Mouse (Mus musculus) liver, embryonic 11.5 days (tissue): Measurements from ENCODE around the gene Tubb2b. TPM values are rescaled to one million over a fixed set of nuclear protein-coding genes. Genes with fewer than 3 reads are reported as not detected.

Experiments used
- ATAC-seq: fragments of 200-750 bp; cut with Nextera tagmentation; replicated peaks from 2 replicates; pipeline ENCODE4 v1.8.0; 2017; ENCODE audit warnings: moderate number of reproducible peaks, mild to moderate bottlenecking, moderate TSS enrichment, moderate library complexity; ENCODE audit not compliant: low FRiP score
- DNase-seq: peaks from one replicate; pipeline ENCODE4 v3.0.0-alpha.2; 2017; ENCODE audit warnings: low spot score
- H3K27ac ChIP-seq: fragments of 300-500 bp; sonication (generic); 2 replicates; pipeline ENCODE4 v1.5.1; 2014; ENCODE audit warnings: mild to moderate bottlenecking, low read depth, low read length, control low read depth
- H3K27me3 ChIP-seq: fragments of 300-500 bp; sonication (generic); replicated peaks from 2 replicates; pipeline ENCODE4 v1.6.1; 2014; ENCODE audit warnings: low read length, mixed read lengths; ENCODE audit not compliant: control insufficient read depth, insufficient read depth
- H3K36me3 ChIP-seq: fragments of 300-500 bp; sonication (generic); 2 replicates; pipeline ENCODE4 v1.6.1; 2014; ENCODE audit warnings: mild to moderate bottlenecking, low read length, moderate library complexity, mixed read lengths; ENCODE audit not compliant: control insufficient read depth, insufficient read depth
- H3K4me1 ChIP-seq: fragments of 300-500 bp; sonication (generic); replicated peaks from 2 replicates; pipeline ENCODE4 v1.6.1; 2014; ENCODE audit warnings: low read length, mixed read lengths; ENCODE audit not compliant: control insufficient read depth, insufficient read depth
- H3K4me2 ChIP-seq: fragments of 300-500 bp; sonication (generic); 2 replicates; pipeline ENCODE4 v1.6.1; 2014; ENCODE audit warnings: mild to moderate bottlenecking, control low read depth, moderate library complexity
- H3K4me3 ChIP-seq: fragments of 300-500 bp; sonication (generic); 2 replicates; pipeline ENCODE4 v1.5.1; 2014; ENCODE audit warnings: low read depth, low read length, control low read depth
- H3K9ac ChIP-seq: fragments of 300-500 bp; sonication (generic); 2 replicates; pipeline ENCODE4 v1.6.1; 2014; ENCODE audit warnings: low read depth, low read length, control low read depth
- H3K9me3 ChIP-seq: fragments of 300-500 bp; sonication (generic); 2 replicates; pipeline ENCODE4 v1.6.1; 2016; ENCODE audit warnings: low read length, inconsistent platforms, mixed read lengths; ENCODE audit not compliant: control insufficient read depth
- WGBS: fragments of 180-500 bp; shearing (Covaris S2); extraction: QIAGEN DNeasy Blood & Tissue Kit; methylation state at CpG from one replicate; pipeline ENCODE4 v1.1.7; 2014; 5-methylcytosine and 5-hydroxymethylcytosine counted together
- polyA plus RNA-seq: library from polyadenylated mRNA; unstranded; fragments of >200 nt; fragmentation: Nextera tagmentation; extraction: Ambion mirVana; gene quantifications from 2 replicates; pipeline ENCODE4 v1.2.1, GENCODE M21; 2014

Tubb2b gene
- polyA plus RNA-seq, 1 experiment from 2014 or later: 7.7 TPM

DNA sequence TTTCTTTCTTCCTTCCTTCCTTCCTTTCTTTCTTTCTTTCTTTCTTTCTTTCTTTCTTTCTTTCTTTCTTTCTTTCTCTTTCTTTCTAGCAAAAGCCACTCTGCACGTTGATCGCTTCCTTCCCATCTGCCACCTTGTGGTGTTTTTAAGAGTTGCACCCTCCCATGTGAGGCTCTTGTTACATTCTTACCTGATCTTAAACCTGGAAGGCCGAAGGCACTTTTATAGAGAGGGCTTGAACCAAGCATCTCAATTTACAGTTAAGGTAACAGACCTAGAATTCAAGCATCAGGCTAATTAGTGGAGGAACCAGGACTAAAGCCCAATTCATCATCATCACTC lies 24.6 kb upstream of the Tubb2b start:
- ATAC-seq (no peak), DNase-seq (no peak)
- H3K4me3 ChIP-seq: no peak overlapping the region
- H3K9me3 ChIP-seq: no peaks in the 10 kb centered on the region
- H3K36me3 ChIP-seq: no peaks in the 10 kb centered on the region
- no peak overlapping the region for H3K9ac ChIP-seq
- peak overlapping the region; percentile 35; the same call in 1 of the 2 replicates for H3K4me2 ChIP-seq
- H3K4me1 ChIP-seq: peaks cover 3% of the 10 kb centered on the region; the same call in 1 of the 2 replicates
- 30% methylated on average over 3 of the region's 3 CpGs for WGBS
- peaks cover 2% of the 10 kb centered on the region for H3K27me3 ChIP-seq
- H3K27ac ChIP-seq: no peak overlapping the region

DNA sequence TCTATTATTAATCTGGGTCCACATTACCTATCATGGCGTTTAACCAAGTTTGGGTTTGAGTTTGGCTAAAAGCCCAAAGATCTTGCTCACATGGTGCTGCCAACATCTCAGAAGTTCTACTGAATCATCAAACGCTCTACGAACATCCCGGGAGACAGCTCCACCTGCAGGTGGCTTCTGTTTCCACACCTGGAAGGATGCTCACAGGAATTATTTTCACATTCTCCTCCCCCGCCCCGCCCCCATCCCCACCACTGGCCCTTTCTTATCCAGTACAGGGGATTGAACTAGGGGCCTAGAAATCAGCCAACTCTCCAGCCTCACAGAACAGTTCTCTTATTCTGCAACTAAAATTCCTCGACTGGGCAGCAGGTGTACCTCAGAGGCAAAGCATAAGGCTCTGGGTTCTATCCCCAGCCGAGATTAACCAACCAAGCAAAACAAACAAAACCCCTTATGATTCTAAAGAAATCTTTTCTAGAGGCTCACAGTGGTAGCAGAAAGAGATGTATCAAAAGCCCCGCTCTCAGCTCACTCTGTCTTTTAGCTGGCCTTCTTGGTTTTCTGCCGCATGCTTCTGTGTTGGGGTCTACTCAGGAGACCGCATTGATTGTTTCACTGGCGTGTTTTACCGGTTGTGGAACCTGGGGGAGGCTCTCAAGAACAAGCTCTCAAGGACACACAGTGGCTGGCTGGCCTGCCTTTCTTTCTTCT lies 24.1 kb upstream of the Tubb2b start:
- Histone ChIP-seq H3K9ac (no peak overlapping the region), H3K4me3 (no peak overlapping the region), H3K27ac (no peak overlapping the region), H3K4me1 (peaks cover 4% of the 10 kb centered on the region; the same call in 1 of the 2 replicates), H3K9me3 (no peaks in the 10 kb centered on the region), H3K27me3 (peaks cover 6% of the 10 kb centered on the region), H3K36me3 (no peaks in the 10 kb centered on the region), H3K4me2 (peak overlapping the region; percentile 35; the same call in 1 of the 2 replicates)
- WGBS: 47% methylated on average over 13 of the region's 13 CpGs
- DNase-seq (peak; percentile 52), ATAC-seq (0 out of 2 replicates have a peak, but pooled peaks have one; percentile 37)

DNA sequence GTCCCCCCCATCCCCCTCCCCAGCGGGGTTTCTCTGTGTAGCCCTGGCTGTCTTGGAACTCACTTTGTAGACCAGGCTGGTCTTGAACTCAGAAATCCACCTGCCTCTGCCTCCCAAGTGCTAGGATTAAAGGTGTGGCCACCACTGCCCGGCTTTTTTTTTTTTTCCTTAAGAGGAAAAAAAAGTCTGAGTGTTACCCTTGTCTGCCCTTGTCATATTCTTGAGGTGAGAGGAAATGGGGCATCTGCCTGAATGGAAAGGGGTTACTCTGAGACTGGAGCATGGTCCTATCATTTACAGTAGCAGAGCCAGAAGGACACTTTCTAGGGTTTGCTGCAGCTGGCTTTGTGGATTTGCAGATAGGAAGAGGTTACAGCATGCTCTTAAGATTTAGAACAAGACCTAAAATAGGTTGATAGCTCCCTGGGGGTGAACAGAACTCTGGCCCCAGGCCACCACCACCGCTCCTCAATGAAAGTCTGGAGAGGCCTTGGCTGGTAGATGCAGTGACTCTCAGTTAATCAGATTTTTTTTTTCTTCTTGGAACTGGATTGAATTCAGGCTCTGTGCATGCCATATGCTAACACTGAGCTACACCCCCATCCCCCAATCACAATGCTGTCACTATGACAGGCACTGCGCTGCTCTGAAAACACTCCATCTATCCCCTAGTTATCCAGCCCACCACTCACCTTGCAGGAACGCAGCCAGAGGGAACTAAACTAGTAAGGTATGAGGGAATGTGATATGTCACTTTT lies 23.2 kb upstream of the Tubb2b start:
- Histone ChIP-seq H3K27ac (no peak overlapping the region), H3K36me3 (no peaks in the 10 kb centered on the region), H3K27me3 (peaks cover 13% of the 10 kb centered on the region), H3K9me3 (no peaks in the 10 kb centered on the region), H3K4me2 (no peak overlapping the region), H3K4me3 (no peak overlapping the region), H3K4me1 (peaks cover 7% of the 10 kb centered on the region), H3K9ac (no peak overlapping the region)
- ATAC-seq (no peak), DNase-seq (no peak)
- WGBS: 93% methylated on average over 4 of the region's 5 CpGs

DNA sequence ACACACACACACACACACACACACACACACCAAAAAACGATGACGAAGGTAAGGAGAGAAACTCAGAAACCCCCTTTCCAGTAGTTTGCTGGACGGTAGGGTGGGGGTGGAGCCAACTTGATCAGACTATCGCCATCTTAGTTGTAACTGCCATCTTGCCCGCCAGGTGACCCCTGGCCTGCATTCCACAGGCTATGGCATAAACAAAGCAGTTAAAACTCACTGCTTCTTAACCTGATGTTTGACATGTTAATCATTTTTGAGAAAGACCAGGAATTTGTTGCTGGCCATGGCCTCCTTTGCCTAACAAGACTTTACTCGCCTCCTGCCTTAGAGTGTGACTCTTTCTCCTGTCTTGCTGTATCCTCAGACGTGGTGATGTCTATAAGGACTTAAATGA lies 22.4 kb upstream of the Tubb2b start:
- Histone ChIP-seq H3K27me3 (peaks cover 20% of the 10 kb centered on the region), H3K9ac (no peak overlapping the region), H3K4me3 (no peak overlapping the region), H3K4me2 (no peak overlapping the region), H3K9me3 (no peaks in the 10 kb centered on the region), H3K27ac (no peak overlapping the region), H3K36me3 (no peaks in the 10 kb centered on the region), H3K4me1 (peaks cover 7% of the 10 kb centered on the region)
- DNase-seq (no peak), ATAC-seq (no peak)
- 59% methylated on average over 7 of the region's 7 CpGs for WGBS

DNA sequence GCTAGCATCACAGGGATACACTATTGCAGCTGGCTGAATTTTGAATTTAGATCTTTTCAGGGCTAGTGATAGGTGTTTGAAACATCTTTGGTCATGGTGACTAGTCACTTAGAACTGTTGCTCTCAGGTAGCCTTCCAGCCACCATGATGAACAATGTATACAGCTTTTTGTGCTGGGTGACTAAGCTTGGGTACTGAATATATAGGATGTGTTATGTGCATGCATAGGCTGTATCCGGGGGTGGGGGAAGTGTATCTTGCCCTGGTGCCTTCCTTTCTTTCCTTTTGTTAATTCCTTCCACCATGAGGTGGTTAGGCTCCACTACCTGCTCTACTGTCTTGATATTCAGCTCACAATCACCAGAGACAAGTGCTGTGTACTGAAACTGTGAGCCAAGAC lies 21.2 kb upstream of the Tubb2b start:
- Histone ChIP-seq H3K9ac (no peak overlapping the region), H3K27ac (no peak overlapping the region), H3K9me3 (no peaks in the 10 kb centered on the region), H3K27me3 (peaks cover 20% of the 10 kb centered on the region), H3K4me3 (no peak overlapping the region), H3K4me1 (peaks cover 7% of the 10 kb centered on the region), H3K4me2 (no peak overlapping the region), H3K36me3 (no peaks in the 10 kb centered on the region)
- 68% methylated on average over 1 of the region's 1 CpGs for WGBS
- no peak for ATAC-seq
- no peak for DNase-seq

DNA sequence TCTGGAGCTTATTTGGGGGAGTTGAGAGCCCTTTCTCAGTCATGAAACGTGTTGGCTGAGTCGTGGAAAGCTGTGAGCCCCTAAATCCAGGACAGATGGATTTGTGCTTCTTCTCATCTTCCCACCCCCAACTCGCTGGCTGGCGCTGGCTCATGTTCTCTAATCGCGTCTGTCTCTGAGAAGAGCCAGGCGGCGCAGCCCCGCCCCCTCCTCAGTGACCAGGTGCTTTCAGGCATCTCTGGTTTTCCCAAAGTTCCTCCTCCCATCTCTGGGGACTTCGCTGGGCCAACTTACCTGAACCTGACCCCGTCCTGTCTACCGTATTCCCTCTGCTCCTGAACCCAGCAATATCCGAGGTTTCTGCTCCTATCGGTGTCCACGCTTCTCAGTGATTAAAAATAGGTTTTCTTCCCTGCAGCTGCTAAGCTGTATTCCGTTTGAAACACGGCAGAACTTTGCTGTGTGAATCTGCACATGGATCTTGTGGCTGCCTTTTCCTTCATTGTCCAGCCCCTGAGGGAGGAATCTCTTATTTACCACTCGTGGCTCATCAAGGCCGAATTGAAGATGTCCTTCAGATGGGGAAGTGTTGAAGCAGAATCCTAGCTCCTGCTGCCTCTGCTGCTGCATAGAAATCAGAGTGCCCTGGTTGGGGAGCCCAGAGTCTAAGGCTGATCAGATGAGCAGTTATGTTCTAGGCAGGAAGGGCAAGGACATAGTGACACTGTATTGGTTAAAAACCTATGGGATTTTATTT lies 20.2 kb upstream of the Tubb2b start:
- Histone ChIP-seq H3K36me3 (no peaks in the 10 kb centered on the region), H3K9ac (no peak overlapping the region), H3K27ac (no peak overlapping the region), H3K4me1 (peaks cover 7% of the 10 kb centered on the region), H3K4me3 (no peak overlapping the region), H3K27me3 (peaks cover 20% of the 10 kb centered on the region), H3K9me3 (no peaks in the 10 kb centered on the region), H3K4me2 (peak overlapping the region; percentile 40)
- 14% methylated on average over 19 of the region's 19 CpGs for WGBS
- no peak for DNase-seq
- ATAC-seq: no peak

DNA sequence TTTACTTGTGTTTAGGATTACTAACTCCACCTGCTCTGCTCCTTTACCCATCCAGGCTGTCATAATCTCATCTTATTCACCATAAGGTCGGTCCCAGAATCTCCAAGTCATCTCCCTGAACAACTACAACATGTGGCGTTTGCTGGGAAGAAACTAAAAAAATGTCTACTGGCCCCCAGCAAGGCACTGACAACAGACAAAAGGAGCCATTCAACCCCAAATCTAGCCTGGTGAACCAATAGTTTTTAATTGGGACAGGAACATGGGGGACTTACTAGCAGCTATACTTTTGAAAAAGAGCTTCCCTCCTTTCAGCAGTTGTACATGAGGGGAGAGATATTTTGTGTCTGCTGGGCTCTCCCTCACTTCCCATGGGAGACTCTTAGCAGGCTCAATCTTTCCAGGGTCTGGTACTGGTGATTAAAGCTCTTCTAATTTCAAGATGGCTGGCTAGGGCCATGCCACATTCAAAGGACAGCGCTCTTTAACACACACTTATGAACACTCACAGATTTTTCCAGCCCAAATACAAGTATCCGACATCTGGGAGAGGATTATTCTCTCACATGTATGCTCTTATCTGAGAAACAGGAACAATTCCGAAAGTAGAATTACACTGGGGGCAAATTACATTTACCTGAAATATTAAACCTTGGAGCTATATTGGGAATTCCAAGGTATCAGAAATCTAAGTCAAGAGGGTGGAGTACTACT lies 19.4 kb upstream of the Tubb2b start:
- H3K4me2 ChIP-seq: peak overlapping the region; percentile 69
- H3K27me3 ChIP-seq: peaks cover 20% of the 10 kb centered on the region
- H3K4me3 ChIP-seq: peak overlapping the region; percentile 39; the same call in 1 of the 2 replicates
- peak overlapping the region; percentile 21 for H3K9ac ChIP-seq
- no peaks in the 10 kb centered on the region for H3K36me3 ChIP-seq
- H3K4me1 ChIP-seq: peaks cover 7% of the 10 kb centered on the region
- 54% methylated on average over 5 of the region's 5 CpGs for WGBS
- H3K9me3 ChIP-seq: no peaks in the 10 kb centered on the region
- DNase-seq: no peak
- ATAC-seq: no peak
- H3K27ac ChIP-seq: no peak overlapping the region

DNA sequence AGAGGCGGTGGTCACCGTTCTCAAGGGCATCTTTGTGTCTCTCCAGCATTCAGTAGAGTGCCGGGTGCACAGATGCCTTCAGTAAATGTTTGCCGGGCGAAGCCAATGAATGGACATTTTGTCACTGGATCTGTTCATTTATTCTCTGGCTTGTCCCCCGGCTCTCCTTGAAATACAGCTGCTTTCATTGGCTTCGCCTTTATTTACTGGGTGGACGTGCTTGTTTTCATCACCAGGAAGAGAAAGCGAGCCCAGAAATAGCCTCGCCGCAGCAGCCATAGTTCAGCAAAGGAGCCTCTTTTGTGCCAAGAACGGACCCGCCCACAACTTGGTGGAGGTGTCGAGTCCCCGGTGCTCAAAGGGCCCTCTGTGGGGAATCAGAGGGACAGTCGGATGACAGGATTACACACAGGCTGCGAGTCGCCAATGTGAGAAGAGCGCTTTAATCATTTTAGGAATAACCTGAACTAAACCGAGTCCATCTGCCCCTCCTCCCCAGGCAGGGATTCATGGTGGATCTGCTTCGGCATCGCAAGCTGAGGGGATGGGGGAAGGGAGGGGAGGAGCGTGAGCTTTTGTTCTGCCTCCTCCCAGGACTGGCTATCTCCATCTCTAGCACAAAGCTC lies 18.6 kb upstream of the Tubb2b start:
- peaks cover 20% of the 10 kb centered on the region for H3K27me3 ChIP-seq
- DNase-seq (peak; percentile 43), ATAC-seq (peak; percentile 47; the same call in 1 of the 2 replicates)
- H3K27ac ChIP-seq: no peak overlapping the region; the same call in 1 of the 2 replicates
- H3K9ac ChIP-seq: peak overlapping the region; percentile 21
- H3K36me3 ChIP-seq: no peaks in the 10 kb centered on the region
- peaks cover 7% of the 10 kb centered on the region for H3K4me1 ChIP-seq
- H3K4me3 ChIP-seq: peak overlapping the region; percentile 39
- no peaks in the 10 kb centered on the region for H3K9me3 ChIP-seq
- 8% methylated on average over 23 of the region's 23 CpGs for WGBS
- H3K4me2 ChIP-seq: peak overlapping the region; percentile 69
